In genomic region chr6:126371971-126372370, GRCm38 (mm10) we compare ENCODE assay signal across 8 mouse cellular contexts.
DNase-seq lines count a peak whose midpoint lies in the region; ATAC-seq lines count a peak whose summit lies in the region.

No protein-coding gene starts in this region.

- intact Hi-C loops in gastrocnemius, postnatal 14 days (cut with DNase I; ENCODE audit: low total_unique reads): no loop called here
- intact Hi-C loops in gastrocnemius, postnatal 36 days (cut with DNase I): no loop called here

- no peaks in the 10 kb centered on the region for H3K36me3 ChIP-seq in forebrain, embryonic 14.5 days (ENCODE audit: control insufficient read depth, insufficient read depth, low read length)
- H3K36me3 ChIP-seq in neural tube, embryonic 11.5 days (ENCODE audit: control insufficient read depth, insufficient read depth, low read length): no peaks in the 10 kb centered on the region

- H3K27me3 ChIP-seq in forebrain, embryonic 14.5 days (replicated peaks; ENCODE audit: control insufficient read depth, insufficient read depth, low read length): no peaks in the 10 kb centered on the region
- H3K27me3 ChIP-seq in neural tube, embryonic 11.5 days (ENCODE audit: control insufficient read depth, insufficient read depth, low read length): no peaks in the 10 kb centered on the region

- 55% methylated on average over 5 of the region's 5 CpGs for WGBS in forebrain, embryonic 14.5 days
- 71% methylated on average over 5 of the region's 5 CpGs for WGBS in neural tube, embryonic 11.5 days

- no peak overlapping the region for H3K27ac ChIP-seq in forebrain, embryonic 14.5 days (ENCODE audit: low read depth, low read length)
- H3K27ac ChIP-seq in neural tube, embryonic 11.5 days (ENCODE audit: low read depth, low read length): no peak overlapping the region

- H3K9ac ChIP-seq in forebrain, embryonic 14.5 days (ENCODE audit: low read length): no peak overlapping the region
- H3K9ac ChIP-seq in neural tube, embryonic 11.5 days (ENCODE audit: low read length): no peak overlapping the region

- no peaks in the 10 kb centered on the region for H3K9me3 ChIP-seq in forebrain, embryonic 14.5 days (replicated peaks; ENCODE audit: control insufficient read depth, low read length)
- H3K9me3 ChIP-seq in neural tube, embryonic 11.5 days (ENCODE audit: control insufficient read depth, low read length): no peaks in the 10 kb centered on the region

- no peaks in the 10 kb centered on the region for H3K4me1 ChIP-seq in forebrain, embryonic 14.5 days (ENCODE audit: control insufficient read depth, insufficient read depth, low read length)
- no peaks in the 10 kb centered on the region for H3K4me1 ChIP-seq in neural tube, embryonic 11.5 days (ENCODE audit: control insufficient read depth, insufficient read depth, low read length)

- no peak overlapping the region for H3K4me2 ChIP-seq in forebrain, embryonic 14.5 days (ENCODE audit: low read length)
- H3K4me2 ChIP-seq in neural tube, embryonic 11.5 days (ENCODE audit: low read depth): no peak overlapping the region

- peak; percentile 9 for DNase-seq in gastrocnemius, postnatal 14 days
- no peak for DNase-seq in gastrocnemius, postnatal 36 days
- DNase-seq in 3T3-L1 (ENCODE audit: low read depth, low spot score) (peak; percentile 69), MN1 (ENCODE audit: low spot score) (no peak)
- peak; percentile 85 for DNase-seq in brain, adult 2 months (ENCODE audit: low read depth, low spot score)
- peak; percentile 75 for DNase-seq in forebrain, embryonic 14.5 days (ENCODE audit: low spot score)
- peak; percentile 22 for DNase-seq in layer of hippocampus, adult 9-11 months
- peak; percentile 68 for DNase-seq in neural tube, embryonic 11.5 days (ENCODE audit: low spot score)

- H3K4me3 ChIP-seq in forebrain, embryonic 14.5 days (ENCODE audit: low read depth, low read length): no peak overlapping the region
- H3K4me3 ChIP-seq in neural tube, embryonic 11.5 days (ENCODE audit: low read depth, low read length): no peak overlapping the region

- ATAC-seq in forebrain, embryonic 14.5 days: peak; percentile 57; the same call in 1 of the 2 replicates
- no peak for ATAC-seq in neural tube, embryonic 11.5 days (ENCODE audit: insufficient read depth, low FRiP score, low TSS enrichment)

Comparison
In these comparisons a context has a peak if more than half of its experiments do, and no peak if none do; other contexts are left out.
1. DNase-seq: peak in gastrocnemius, postnatal 14 days (single experiment), 3T3-L1 (single experiment), brain, adult 2 months (single experiment), forebrain, embryonic 14.5 days (single experiment), layer of hippocampus, adult 9-11 months (single experiment) and neural tube, embryonic 11.5 days (single experiment); none in gastrocnemius, postnatal 36 days (0 of 2) and MN1 (single experiment).